Mouse (Mus musculus): ENCODE data around the gene Dbi. TPM values are rescaled to one million over a fixed set of nuclear protein-coding genes. Genes with fewer than 3 reads are reported as not detected.

Gene Dbi
- total RNA-seq (2014; rRNA removed), result 515 and 540 TPM in 2 replicates
- polyA plus RNA-seq (2015; fragmentation: Nextera tagmentation; extraction: Ambion mirVana), result 1,809 and 1,897 TPM in 2 replicates

DNA sequence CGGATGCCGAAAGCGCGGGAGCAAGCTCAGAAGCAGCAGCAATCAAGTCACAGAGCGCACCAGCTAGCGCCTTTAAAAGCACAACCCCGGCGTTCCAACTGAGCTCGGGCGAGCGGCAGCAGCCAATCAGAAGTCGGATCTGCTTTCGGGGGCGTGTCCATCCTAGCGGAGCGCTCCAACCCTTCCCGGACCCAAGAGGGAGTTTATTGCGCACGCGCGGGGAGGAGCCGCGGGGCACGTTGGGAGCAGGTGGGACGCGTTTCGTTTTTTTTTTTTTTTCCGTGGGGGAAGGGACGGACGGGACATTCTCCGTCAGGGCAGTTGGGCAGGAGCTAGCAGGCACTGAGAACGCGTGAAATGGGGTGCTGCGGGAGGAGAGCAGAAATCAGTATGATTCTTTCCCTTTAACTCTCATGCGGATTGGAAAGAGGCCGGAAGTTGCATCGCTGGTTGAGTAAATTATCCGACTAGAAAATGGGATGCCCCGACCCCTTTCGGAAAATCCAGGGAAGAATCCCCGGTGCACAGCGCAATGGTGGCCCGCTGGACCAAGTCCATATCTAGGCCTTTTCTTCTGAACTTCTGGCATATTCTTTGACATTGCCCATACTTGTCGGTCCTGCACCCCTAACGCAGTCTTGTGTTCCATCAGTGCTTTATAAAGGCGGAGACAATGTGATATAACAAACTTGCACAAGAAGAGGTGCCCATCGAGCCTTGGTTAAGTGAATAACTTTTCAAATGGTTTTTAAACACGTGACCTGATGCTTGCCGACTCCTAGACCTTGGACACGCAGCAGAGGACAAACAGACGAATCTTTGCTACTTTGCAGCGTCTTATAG lies at the start of gene Dbi, which contains the start of gene 3110009E18Rik:
TSS of gene Dbi (minus strand) at position 110 of the 843 bp plus-strand sequence.
TSS of gene 3110009E18Rik (plus strand) at position 219 of the 843 bp plus-strand sequence.
- no peaks in the 10 kb centered on the region for H3K27me3 ChIP-seq (ENCODE audit: insufficient read depth, low read length)
- peak; percentile 94 for ATAC-seq (ENCODE audit: low FRiP score)
- WGBS, result 2% methylated on average over 52 of the region's 52 CpGs

DNA sequence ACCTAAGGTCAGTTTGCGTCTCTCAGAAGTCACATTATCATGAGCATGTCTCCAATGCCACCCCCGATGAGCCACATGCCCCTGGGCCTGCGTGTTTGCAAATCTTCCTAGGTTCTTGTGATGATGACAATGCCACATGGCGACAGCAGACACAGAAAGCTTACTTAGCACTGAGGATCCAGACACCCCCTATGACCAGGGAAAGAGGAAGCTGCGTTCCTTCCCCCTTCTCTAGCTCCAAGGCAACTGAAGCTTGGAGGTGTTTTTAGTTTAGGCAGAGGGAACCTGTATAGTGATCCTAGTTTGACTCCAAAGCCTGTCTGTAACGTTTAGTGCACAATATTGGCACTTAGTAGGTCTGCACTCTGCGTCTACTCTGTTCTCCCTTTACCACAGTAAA lies 49.4 kb upstream of the Dbi start:
- Histone ChIP-seq H3K4me2 (ENCODE audit: low read depth, low read length, poor library complexity, severe bottlenecking) (no peak overlapping the region), H3K4me3 (ENCODE audit: low read depth, low read length) (no peak overlapping the region), H3K36me3 (ENCODE audit: insufficient read depth, low read length) (no peaks in the 10 kb centered on the region), H3K9ac (replicated peaks; ENCODE audit: low read length, poor library complexity, severe bottlenecking) (no peak overlapping the region), H3K4me1 (ENCODE audit: insufficient read depth, low read length) (no peaks in the 10 kb centered on the region), H3K9me3 (ENCODE audit: low read length) (no peaks in the 10 kb centered on the region), H3K27ac (ENCODE audit: low read depth, low read length) (no peak overlapping the region), H3K27me3 (ENCODE audit: insufficient read depth, low read length) (no peaks in the 10 kb centered on the region)
- TF ChIP-seq CTCF (IDR thresholded peaks at IDR 0.05), result no peak
- WGBS, result 83% methylated on average over 7 of the region's 7 CpGs
- no peak for ATAC-seq (ENCODE audit: low FRiP score)
- no peak for DNase-seq (ENCODE audit: low spot score)

More for the DNA sequence above, at the start of gene Dbi, which contains the start of gene 3110009E18Rik:
- Histone ChIP-seq H3K36me3 (ENCODE audit: insufficient read depth, low read length) (0 out of 2 replicates have a peak, but pooled peaks cover 3% of the 10 kb centered on the region), H3K9me3 (ENCODE audit: low read length) (no peaks in the 10 kb centered on the region), H3K4me1 (ENCODE audit: insufficient read depth, low read length) (0 out of 2 replicates have a peak, but pooled peaks cover 8% of the 10 kb centered on the region), H3K9ac (replicated peaks; ENCODE audit: low read length, poor library complexity, severe bottlenecking) (peak within 1 kb of the TSS; percentile 72), H3K4me3 (ENCODE audit: low read depth, low read length) (peak within 1 kb of the TSS; percentile 63), H3K4me2 (ENCODE audit: low read depth, low read length, poor library complexity, severe bottlenecking) (peak within 1 kb of the TSS; percentile 93), H3K27ac (ENCODE audit: low read depth, low read length) (peak within 1 kb of the TSS; percentile 82)
- TF ChIP-seq CTCF (IDR thresholded peaks at IDR 0.05), result peak; percentile 53
- DNase-seq (ENCODE audit: low spot score), result peak; percentile 99

DNA sequence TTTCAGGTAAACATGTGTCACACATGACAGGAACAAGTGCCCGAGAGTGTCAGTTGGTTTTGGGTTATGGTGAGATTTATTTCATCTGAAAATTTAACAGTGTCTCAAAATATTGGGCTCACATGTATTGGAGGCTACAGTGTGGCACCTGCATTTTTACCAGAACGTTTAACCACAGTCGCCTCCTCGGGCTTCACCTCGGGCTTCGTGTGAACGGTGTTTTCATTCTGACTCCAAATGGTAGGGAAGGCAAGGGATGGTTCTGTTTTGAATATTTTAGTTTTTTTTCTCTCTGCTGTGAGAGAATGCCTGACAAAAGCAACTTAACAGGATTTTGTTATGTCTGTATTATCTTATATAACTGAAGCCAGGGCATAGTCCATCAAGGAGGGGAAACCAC lies 47.8 kb upstream of the Dbi start:
- TF ChIP-seq CTCF (IDR thresholded peaks at IDR 0.05), result no peak
- no peak overlapping the region for H3K9ac ChIP-seq (replicated peaks; ENCODE audit: low read length, poor library complexity, severe bottlenecking)
- no peaks in the 10 kb centered on the region for H3K9me3 ChIP-seq (ENCODE audit: low read length)
- no peak overlapping the region for H3K4me3 ChIP-seq (ENCODE audit: low read depth, low read length)
- H3K36me3 ChIP-seq (ENCODE audit: insufficient read depth, low read length), result no peaks in the 10 kb centered on the region
- WGBS, result 87% methylated on average over 7 of the region's 7 CpGs
- no peak for ATAC-seq (ENCODE audit: low FRiP score)
- H3K27ac ChIP-seq (ENCODE audit: low read depth, low read length), result no peak overlapping the region
- no peak overlapping the region for H3K4me2 ChIP-seq (ENCODE audit: low read depth, low read length, poor library complexity, severe bottlenecking)
- no peak for DNase-seq (ENCODE audit: low spot score)
- no peaks in the 10 kb centered on the region for H3K27me3 ChIP-seq (ENCODE audit: insufficient read depth, low read length)
- no peaks in the 10 kb centered on the region for H3K4me1 ChIP-seq (ENCODE audit: insufficient read depth, low read length)

DNA sequence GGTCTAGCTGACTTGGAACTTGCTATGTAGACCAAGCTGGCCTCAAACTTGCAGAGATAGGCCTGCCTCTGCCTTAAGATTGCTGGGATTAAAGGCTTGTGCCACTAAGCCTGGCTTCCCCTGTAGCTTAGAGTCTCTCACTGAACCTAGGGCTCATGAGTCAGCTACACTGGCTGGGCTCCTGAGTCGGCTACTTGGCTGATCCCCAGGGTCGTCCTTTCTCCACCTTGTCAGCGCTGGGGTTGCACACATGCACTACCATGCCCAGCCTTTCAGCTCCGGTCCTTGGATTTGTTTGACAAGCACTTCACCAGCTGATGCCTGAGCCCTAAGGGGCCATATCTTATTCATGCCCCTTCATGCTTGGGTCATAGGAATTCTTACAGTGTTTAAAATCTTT lies 47.1 kb upstream of the Dbi start:
- Histone ChIP-seq H3K4me2 (ENCODE audit: low read depth, low read length, poor library complexity, severe bottlenecking) (no peak overlapping the region), H3K27me3 (ENCODE audit: insufficient read depth, low read length) (no peaks in the 10 kb centered on the region), H3K36me3 (ENCODE audit: insufficient read depth, low read length) (no peaks in the 10 kb centered on the region), H3K9ac (replicated peaks; ENCODE audit: low read length, poor library complexity, severe bottlenecking) (no peak overlapping the region), H3K9me3 (ENCODE audit: low read length) (no peaks in the 10 kb centered on the region), H3K4me3 (ENCODE audit: low read depth, low read length) (no peak overlapping the region), H3K4me1 (ENCODE audit: insufficient read depth, low read length) (no peaks in the 10 kb centered on the region), H3K27ac (ENCODE audit: low read depth, low read length) (no peak overlapping the region)
- WGBS, result 62% methylated on average over 4 of the region's 4 CpGs
- ATAC-seq (ENCODE audit: low FRiP score) (no peak), DNase-seq (ENCODE audit: low spot score) (no peak)
- no peak for TF ChIP-seq CTCF (IDR thresholded peaks at IDR 0.05)

DNA sequence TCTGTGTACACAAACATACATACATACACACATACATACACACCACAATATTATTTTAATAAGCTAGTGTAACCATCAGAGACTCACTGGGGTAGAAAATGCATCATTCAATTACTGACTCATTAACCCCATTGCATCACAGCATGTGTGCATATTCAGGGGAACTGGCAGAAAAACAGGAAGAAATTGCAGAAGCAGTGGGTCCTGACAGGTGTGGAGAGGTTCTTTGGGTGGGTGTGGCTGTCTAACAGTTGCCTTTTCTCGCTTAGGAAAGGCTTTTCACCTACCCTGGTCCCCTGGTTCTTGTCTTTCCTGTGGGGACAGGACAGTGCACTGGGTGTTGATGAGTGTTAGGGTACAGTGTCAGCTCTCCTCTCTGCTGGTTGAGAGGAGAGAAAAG lies 41.7 kb upstream of the Dbi start:
- Histone ChIP-seq H3K4me2 (ENCODE audit: low read depth, low read length, poor library complexity, severe bottlenecking) (no peak overlapping the region), H3K27me3 (ENCODE audit: insufficient read depth, low read length) (no peaks in the 10 kb centered on the region), H3K4me3 (ENCODE audit: low read depth, low read length) (no peak overlapping the region), H3K36me3 (ENCODE audit: insufficient read depth, low read length) (no peaks in the 10 kb centered on the region), H3K9me3 (ENCODE audit: low read length) (no peaks in the 10 kb centered on the region), H3K27ac (ENCODE audit: low read depth, low read length) (no peak overlapping the region), H3K9ac (replicated peaks; ENCODE audit: low read length, poor library complexity, severe bottlenecking) (no peak overlapping the region), H3K4me1 (ENCODE audit: insufficient read depth, low read length) (no peaks in the 10 kb centered on the region)
- DNase-seq (ENCODE audit: low spot score) (no peak), ATAC-seq (ENCODE audit: low FRiP score) (no peak)
- TF ChIP-seq CTCF (IDR thresholded peaks at IDR 0.05), result no peak
- 93% methylated on average over 1 of the region's 1 CpGs for WGBS

DNA sequence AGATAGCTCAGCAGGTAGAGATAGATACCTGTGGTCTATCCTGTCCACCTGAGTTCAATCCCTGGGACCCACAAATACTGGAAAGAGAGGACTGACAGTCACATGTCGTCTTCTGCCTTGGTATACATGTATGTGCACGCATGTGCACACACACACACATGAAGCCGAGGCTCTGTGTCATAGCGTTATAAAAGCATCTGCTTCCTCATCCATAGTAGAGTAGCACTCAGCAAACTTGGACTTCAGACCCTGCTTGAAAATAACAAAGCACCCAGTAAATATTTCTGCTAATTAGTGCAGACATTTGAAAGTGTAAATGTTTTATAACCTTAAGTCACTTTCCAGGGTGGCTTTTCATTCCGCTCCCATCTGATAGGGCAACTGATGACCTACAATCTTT lies 40.6 kb upstream of the Dbi start:
- TF ChIP-seq CTCF (IDR thresholded peaks at IDR 0.05), result no peak
- no peaks in the 10 kb centered on the region for H3K36me3 ChIP-seq (ENCODE audit: insufficient read depth, low read length)
- no peak overlapping the region for H3K9ac ChIP-seq (replicated peaks; ENCODE audit: low read length, poor library complexity, severe bottlenecking)
- WGBS, result 90% methylated on average over 5 of the region's 5 CpGs
- H3K4me1 ChIP-seq (ENCODE audit: insufficient read depth, low read length), result no peaks in the 10 kb centered on the region
- H3K27me3 ChIP-seq (ENCODE audit: insufficient read depth, low read length), result no peaks in the 10 kb centered on the region
- no peak overlapping the region for H3K27ac ChIP-seq (ENCODE audit: low read depth, low read length)
- H3K4me3 ChIP-seq (ENCODE audit: low read depth, low read length), result no peak overlapping the region
- H3K9me3 ChIP-seq (ENCODE audit: low read length), result no peaks in the 10 kb centered on the region
- H3K4me2 ChIP-seq (ENCODE audit: low read depth, low read length, poor library complexity, severe bottlenecking), result no peak overlapping the region
- ATAC-seq (ENCODE audit: low FRiP score), result no peak
- no peak for DNase-seq (ENCODE audit: low spot score)

Measured in midbrain, postnatal 0 days (tissue).